Mouse (Mus musculus) heart, postnatal 0 days (tissue): ENCODE measurements around the gene Zfp111.

Source experiments
- CTCF ChIP-seq: IDR thresholded peaks from 2 replicates; pipeline ENCODE4 v1.5.1; 2016; ENCODE audit warnings: antibody characterized with exemption, control low read depth, low read depth
- EP300 ChIP-seq: IDR thresholded peaks from 2 replicates; pipeline ENCODE4 v1.6.1; 2016; ENCODE audit warnings: antibody characterized with exemption, low read depth

GRCm38 (mm10) chr7:24207488-24208261, 3.6 kb downstream of the Zfp111 start:
- TF ChIP-seq EP300 (no peak), CTCF (no peak)
